Mouse (Mus musculus) liver (tissue): ENCODE measurements at regions not wholly inside any gene's neighbourhood (a gene's known extent, or its start where the extent isn't known, plus 50 kb on each side); places are given as distances from the start of the nearest gene placed in this dataset.
A peak's percentile ranks its signal among the peaks of the same experiment; 100 is the strongest.
"Not testable (repeated sequence)": the region's sequence is repeated elsewhere in the genome, so short reads cannot be mapped to it uniquely, and the experiment has no call there.

ENCODE experiments used
- DNase-seq: peaks from one replicate; pipeline ENCODE4 v3.0.0-alpha.2; 2020; ENCODE audit warnings: mixed read lengths

GRCm38 (mm10) chr2:75781781-75782211 is 50.2 kb upstream of the Agps start:
- no peak for DNase-seq

- DNase-seq, result no peak
Measured at GRCm38 (mm10) chr2:75781078-75781477, 50.9 kb upstream of the Agps start.

- DNase-seq, result not testable (repeated sequence)
Measured at GRCm38 (mm10) chr2:75778628-75779027, 53.3 kb upstream of the Agps start.

- DNase-seq, result peak; percentile 72
Measured at GRCm38 (mm10) chr2:75777040-75777451, 54.9 kb upstream of the Agps start.

- DNase-seq, result no peak
Measured at GRCm38 (mm10) chr2:75776533-75776932, 55.4 kb upstream of the Agps start.

- no peak for DNase-seq
Measured at GRCm38 (mm10) chr2:75775217-75775616, 56.8 kb upstream of the Agps start.

- DNase-seq, result no peak
Measured at GRCm38 (mm10) chr2:75773431-75773830, 58.5 kb upstream of the Agps start.

GRCm38 (mm10) chr2:75772251-75772956 is 59.6 kb upstream of the Agps start:
- peak; percentile 37 for DNase-seq

- DNase-seq, result no peak
Measured at GRCm38 (mm10) chr2:75770633-75771032, 61.3 kb upstream of the Agps start.

GRCm38 (mm10) chr2:75768559-75769304 is 63.2 kb upstream of the Agps start:
- DNase-seq, result no peak

- DNase-seq, result peak; percentile 64
Measured at GRCm38 (mm10) chr2:75767871-75768558, 63.6 kb upstream of the Nfe2l2 start.

- no peak for DNase-seq
Measured at GRCm38 (mm10) chr2:75765403-75765802, 61.0 kb upstream of the Nfe2l2 start.

GRCm38 (mm10) chr2:75763252-75763651 is 58.8 kb upstream of the Nfe2l2 start:
- peak; percentile 53 for DNase-seq

- no peak for DNase-seq
Measured at GRCm38 (mm10) chr2:75762030-75762429, 57.6 kb upstream of the Nfe2l2 start.

GRCm38 (mm10) chr2:75761626-75762025 is 57.2 kb upstream of the Nfe2l2 start:
- no peak for DNase-seq

- DNase-seq, result no peak
Measured at GRCm38 (mm10) chr2:75759196-75759885, 54.9 kb upstream of the Nfe2l2 start.

GRCm38 (mm10) chr2:75758277-75758676 is 53.8 kb upstream of the Nfe2l2 start:
- DNase-seq, result no peak

GRCm38 (mm10) chr2:75756704-75757638 is 52.5 kb upstream of the Nfe2l2 start:
- DNase-seq, result no peak

GRCm38 (mm10) chr2:75754606-75755005 is 50.2 kb upstream of the Nfe2l2 start:
- no peak for DNase-seq
